Mouse (Mus musculus) lung, postnatal 25 days (tissue): ENCODE measurements at regions not wholly inside any gene's neighbourhood (a gene's known extent, or its start where the extent isn't known, plus 50 kb on each side); places are given as distances from the start of the nearest gene placed in this dataset.
"Not testable (repeated sequence)": the region's sequence is repeated elsewhere in the genome, so short reads cannot be mapped to it uniquely, and the experiment has no call there.

ENCODE experiments used
- DNase-seq: peaks from one replicate; pipeline ENCODE4 v3.0.0; 2022; ENCODE audit warnings: low spot score

- peak; percentile 15 for DNase-seq
Observed at GRCm38 (mm10) chr4:153616938-153617337, 134.3 kb upstream of the Ajap1 start.

GRCm38 (mm10) chr4:153620871-153621270 lies 138.3 kb upstream of the Ajap1 start:
- DNase-seq = no peak

GRCm38 (mm10) chr4:153631161-153631560 lies 148.6 kb upstream of the Ajap1 start:
- DNase-seq = no peak

GRCm38 (mm10) chr4:153632056-153632455 lies 149.4 kb upstream of the Ajap1 start:
- DNase-seq = no peak

GRCm38 (mm10) chr4:153632551-153632950 lies 149.9 kb upstream of the Ajap1 start:
- no peak for DNase-seq

- no peak for DNase-seq
Observed at GRCm38 (mm10) chr4:153633260-153633659, 150.6 kb upstream of the Ajap1 start.

- no peak for DNase-seq
Observed at GRCm38 (mm10) chr4:153634221-153634881, 151.7 kb upstream of the Ajap1 start.

- DNase-seq = no peak
Observed at GRCm38 (mm10) chr4:153637989-153638388, 155.4 kb upstream of the Ajap1 start.

GRCm38 (mm10) chr4:153651849-153652248 lies 169.2 kb upstream of the Ajap1 start:
- no peak for DNase-seq

- DNase-seq = no peak
Observed at GRCm38 (mm10) chr4:153652841-153653240, 170.2 kb upstream of the Ajap1 start.

- DNase-seq = no peak
Observed at GRCm38 (mm10) chr4:153662731-153663130, 180.1 kb upstream of the Ajap1 start.

GRCm38 (mm10) chr4:153666626-153667236 lies 184.1 kb upstream of the Ajap1 start:
- not testable (repeated sequence) for DNase-seq

GRCm38 (mm10) chr4:153669070-153669469 lies 186.5 kb upstream of the Ajap1 start:
- no peak for DNase-seq

- no peak for DNase-seq
Observed at GRCm38 (mm10) chr4:153670216-153670615, 187.6 kb upstream of the Ajap1 start.

GRCm38 (mm10) chr4:153675431-153675830 lies 192.8 kb upstream of the Ajap1 start:
- DNase-seq = no peak

GRCm38 (mm10) chr4:153679151-153679550 lies 196.5 kb upstream of the Ajap1 start:
- DNase-seq = no peak

- DNase-seq = no peak
Observed at GRCm38 (mm10) chr4:153688441-153688840, 205.8 kb upstream of the Ajap1 start.

GRCm38 (mm10) chr4:153693881-153694280 lies 211.3 kb upstream of the Ajap1 start:
- no peak for DNase-seq

- no peak for DNase-seq
Observed at GRCm38 (mm10) chr4:153696426-153697040, 213.9 kb upstream of the Ajap1 start.

- no peak for DNase-seq
Observed at GRCm38 (mm10) chr4:153707218-153707617, 224.6 kb upstream of the Ajap1 start.

GRCm38 (mm10) chr4:153714995-153715645 lies 232.5 kb upstream of the Ajap1 start:
- no peak for DNase-seq

GRCm38 (mm10) chr4:153717273-153717672 lies 234.7 kb upstream of the Ajap1 start:
- no peak for DNase-seq

GRCm38 (mm10) chr4:153724045-153724444 lies 233.0 kb upstream of the A430005L14Rik start:
- DNase-seq = no peak
